Mouse (Mus musculus) heart, postnatal 14 days (tissue): Measurements from ENCODE around the gene Tbx5. TPM values are rescaled to one million over a fixed set of nuclear protein-coding genes. Genes with fewer than 3 reads are reported as not detected.

Source experiments
- DNase-seq, 2 experiments: peaks; one replicate each; pipeline ENCODE4 v3.0.0; 2021 to 2022
- intact Hi-C: fragments of 180-260 bp; cut with DNase I; formaldehyde crosslinking; loops from one replicate; pipeline ENCODE4 v1.15.1; 2025
- total RNA-seq, 2 experiments: library from RNA; stranded (reverse); gene quantifications; 2 replicates each; pipeline ENCODE4 v1.2.3; 2021

The Tbx5 gene
- total RNA-seq, 2 experiments from 2014 or later: 18.9 to 36.8 TPM

DNA sequence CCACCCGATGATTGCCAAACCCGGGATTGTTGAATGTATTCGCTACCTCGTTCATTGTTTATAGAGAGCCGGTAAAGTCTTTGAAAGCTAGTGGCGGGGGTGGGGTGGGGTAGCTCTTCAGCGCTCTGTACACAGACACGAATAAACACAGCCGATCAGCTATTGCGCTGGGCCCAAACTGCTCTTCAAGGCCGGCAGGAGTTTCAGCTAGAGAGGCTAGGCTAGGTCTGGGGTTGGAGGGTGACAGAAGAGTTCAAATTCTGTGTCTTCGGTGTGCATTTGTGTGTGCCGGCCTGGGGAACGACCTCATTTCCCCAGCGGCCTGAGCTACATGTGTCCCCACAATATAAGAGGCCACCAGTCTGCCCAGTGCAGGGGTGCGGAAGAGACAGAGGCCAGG lies 6.7 kb downstream of the Tbx5 start:
- no peak for DNase-seq
- intact Hi-C loops: loop anchor here (5.0 kb wide), 1 partner anchor 37 kb away; no protein-coding TSS in a partner anchor

DNA sequence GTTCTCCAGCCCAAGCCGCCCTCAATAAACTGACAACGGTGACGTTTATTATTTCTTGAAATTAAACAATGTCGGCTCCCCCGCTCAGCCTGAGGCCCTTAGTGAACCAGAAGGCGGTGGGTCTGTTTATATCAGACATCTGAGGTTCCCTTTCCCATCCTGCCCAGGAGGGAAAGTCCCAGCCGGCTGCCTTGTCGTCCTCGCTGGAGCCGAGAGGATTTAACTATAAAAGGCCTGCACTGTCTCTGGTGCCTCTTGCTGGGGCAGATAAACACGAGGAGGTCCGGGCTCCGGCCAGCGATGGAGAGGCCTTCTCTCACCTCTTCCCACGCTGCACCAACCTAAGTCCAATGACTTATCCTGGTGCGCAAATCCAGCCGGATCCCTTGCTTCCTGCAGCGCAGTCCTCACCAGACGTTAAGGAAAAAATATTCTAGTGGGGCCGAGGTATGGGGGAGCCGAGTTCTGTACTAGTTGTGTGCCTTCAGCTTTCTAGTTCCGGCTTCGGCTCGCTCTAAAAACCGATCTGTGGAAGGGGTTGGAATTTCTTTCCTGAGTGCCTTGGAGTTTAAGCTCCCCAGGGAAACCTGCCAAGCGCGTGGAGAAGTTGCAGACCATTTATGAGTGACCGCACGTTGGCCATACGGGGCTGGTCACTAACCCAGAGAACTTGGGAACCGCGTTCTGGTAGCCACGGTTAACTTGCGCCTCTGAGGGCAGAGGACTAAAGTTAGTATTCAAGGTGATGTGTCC lies 7.3 kb downstream of the Tbx5 start:
- DNase-seq: no peak
- intact Hi-C loops: loop anchor here (5.0 kb wide), 1 partner anchor 37 kb away; no protein-coding TSS in a partner anchor

DNA sequence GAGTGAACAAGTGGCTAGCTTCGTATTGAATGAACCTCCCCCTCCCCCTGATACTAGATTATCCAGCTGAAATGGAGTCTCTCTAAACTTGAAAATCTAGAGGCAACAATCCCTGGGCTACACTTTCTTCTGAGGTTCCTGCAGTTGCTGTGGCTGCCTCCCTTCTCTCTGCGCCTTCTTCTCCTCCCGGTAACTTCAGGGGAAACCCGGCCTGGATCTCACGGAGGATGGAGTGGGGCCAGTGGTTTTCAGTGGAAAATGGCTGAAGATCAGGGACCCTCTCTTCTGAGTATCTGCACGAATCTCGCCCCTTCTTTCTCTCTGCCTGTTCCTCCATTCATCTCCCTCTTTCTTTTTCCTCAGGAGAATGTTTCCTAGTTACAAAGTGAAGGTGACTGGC lies 7.9 kb downstream of the Tbx5 start:
- DNase-seq: no peak
- intact Hi-C loops: no loop called here

DNA sequence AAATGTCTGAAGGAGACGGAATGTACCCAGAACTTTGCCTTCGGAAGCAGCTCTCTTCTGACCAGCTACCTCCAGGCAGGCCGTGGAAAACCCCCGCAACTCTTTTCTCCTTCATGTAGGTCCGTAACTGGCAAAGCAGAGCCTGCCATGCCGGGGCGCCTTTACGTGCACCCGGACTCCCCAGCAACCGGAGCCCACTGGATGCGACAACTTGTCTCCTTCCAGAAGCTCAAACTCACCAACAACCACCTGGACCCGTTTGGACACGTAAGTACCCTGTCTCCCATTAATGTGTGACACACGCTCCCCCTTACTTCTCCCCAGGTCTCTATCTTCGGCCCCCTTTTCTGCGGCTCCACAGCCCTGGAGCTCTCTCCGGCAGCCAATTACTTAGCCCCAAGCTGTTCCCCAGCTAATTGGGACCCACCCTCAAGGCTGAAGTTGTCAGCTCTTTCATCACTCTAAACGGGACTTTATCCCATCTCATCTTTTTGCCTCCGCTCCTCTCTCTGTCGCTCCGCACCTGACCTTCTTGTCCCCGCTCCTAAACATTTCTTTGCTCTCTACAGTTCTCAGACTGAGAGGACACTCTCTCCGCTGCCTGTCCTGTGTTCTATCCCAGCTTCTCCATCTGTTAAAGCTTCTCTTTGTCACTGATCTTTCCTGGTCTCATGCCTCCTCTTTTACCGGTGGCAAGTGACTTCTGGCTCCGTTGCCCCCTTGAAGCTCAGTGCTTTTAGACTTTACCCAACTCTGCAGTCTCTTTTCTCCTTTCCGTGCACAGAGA lies 9.4 kb downstream of the Tbx5 start:
- no peak for DNase-seq
- intact Hi-C loops: no loop called here

DNA sequence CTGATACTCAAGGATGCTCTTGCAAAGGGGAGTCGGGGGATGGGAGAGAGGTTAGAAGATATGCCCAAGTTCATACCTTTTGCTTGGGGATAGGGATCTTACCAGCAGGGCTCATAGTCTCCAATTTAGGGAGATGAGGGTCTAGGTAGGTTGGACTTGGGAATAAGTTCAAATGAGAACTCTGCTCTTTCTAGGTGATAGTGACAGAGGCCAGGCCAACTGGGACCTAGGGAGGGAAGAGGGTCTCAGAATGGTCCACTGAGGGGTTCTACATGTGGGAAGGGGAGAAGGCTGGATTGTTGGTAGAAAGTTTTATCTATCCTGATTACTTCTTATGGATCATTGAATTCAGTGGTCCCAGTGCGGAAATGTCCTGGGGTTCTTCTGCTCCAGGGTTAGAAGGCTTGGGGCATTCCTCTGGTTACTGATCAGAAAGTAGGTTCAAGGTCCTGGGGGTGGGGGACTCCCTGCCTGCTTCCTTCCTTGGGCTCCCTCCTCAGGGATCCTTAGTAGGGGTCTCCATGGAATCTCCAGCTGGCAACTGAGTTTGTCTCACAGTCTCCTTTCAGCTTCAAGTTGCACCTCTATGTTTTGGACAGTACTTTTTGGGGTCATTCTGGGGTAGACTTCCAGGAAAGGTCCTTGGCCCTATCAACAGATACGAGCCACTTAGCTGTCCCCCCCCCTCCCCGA lies 10.4 kb downstream of the Tbx5 start:
- intact Hi-C loops: no loop called here
- DNase-seq: no peak

DNA sequence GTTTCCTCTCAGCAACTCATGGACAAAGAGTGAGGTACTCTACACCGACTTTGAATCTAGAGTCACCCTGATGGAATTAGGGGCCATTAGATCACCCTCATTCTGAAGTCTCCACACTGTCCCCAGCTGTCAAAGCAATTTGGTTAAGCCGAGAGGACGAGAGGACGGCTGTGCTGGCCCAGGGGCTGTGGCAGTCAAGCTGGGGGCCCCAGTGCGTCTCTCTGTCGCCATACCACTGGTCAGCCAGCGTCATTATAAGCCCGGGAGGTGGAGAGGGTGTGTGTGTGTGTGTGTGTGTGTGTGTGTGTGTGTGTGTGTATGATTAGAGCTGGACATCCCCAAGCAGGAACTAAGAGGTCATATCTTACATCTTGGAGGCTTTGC lies 10.9 kb downstream of the Tbx5 start:
- intact Hi-C loops: no loop called here

DNA sequence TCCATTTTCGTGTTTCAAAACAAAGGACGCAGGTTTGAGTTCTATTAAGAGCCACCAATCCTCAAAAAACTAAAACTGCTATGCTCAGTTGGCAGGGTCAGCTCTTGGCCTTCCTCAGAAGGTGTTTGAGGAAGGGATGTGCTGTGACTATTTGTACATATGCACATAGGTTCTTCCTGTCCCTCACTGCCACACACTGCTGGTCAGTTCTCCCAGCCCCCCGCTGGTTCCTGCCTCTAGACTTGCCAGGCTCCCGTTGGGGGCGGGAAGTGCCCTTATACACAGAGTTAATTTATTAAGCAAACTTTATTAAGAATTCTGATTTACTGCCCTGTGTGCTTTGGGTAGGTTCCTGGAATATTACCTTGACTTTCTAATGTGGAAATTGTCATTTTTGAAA lies 11.9 kb downstream of the Tbx5 start:
- no peak for DNase-seq
- intact Hi-C loops: no loop called here

More for the DNA sequence above, 10.9 kb downstream of the Tbx5 start:
- DNase-seq: no peak

DNA sequence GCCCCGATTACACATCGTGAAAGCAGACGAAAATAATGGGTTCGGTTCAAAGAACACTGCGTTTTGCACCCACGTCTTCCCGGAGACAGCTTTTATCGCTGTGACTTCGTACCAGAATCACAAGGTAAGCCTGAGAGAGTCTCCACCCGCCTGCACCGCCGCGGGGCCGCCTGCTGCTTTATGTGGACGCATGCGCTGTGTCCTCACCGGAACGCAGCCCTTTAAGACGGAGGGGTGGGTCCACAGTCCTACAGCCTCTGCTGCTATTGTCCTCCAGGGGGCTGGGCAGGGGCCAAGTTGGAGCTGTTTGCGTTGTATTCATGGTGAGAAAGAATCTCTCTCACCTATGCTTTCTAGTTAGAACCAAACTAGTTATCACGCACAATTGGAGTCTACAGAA lies 12.5 kb downstream of the Tbx5 start:
- DNase-seq: peak in 1 of 2 experiments; percentile 52
- intact Hi-C loops: no loop called here

DNA sequence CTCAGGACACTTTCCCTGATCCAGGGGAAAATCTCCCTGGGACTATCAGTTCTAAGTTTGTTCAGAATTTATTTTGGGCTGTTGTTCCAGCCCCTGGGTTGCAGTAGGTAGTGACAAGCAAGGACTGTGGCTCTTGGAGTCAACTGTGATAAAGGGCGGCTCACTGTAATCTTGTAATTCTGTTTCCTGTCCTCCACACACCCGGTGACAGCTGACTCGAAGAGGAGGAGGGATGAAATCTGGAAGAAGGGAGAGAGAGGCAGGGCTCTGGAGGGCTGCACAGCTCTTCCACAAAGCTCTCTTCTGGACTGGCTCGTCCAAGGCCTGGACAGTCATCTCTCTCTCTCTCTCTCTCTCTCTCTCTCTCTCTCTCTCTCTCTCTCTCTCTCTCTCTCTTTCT lies 24.6 kb downstream of the Tbx5 start:
- intact Hi-C loops: no loop called here
- no peak for DNase-seq

DNA sequence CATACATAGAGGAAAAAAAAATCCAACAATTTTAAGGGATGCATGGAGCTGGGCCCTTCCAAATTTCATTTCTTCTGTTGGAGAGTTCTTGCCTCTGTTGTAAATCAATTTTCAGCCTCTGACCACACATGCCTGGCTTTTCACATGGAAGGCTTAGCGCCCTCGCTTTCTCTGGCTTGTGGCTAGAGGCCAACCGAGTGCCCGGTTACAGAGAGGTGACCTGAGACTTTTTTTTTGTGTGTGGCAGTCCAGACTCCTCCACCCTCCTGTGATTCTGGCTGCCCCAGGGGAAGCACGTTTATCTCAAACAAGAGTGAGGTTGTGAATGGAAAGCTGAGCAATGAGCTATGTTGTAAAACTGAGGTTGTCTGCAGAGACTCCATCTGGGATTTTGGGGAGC lies 28.8 kb downstream of the Tbx5 start:
- peak; percentile 31 to 54 for DNase-seq
- intact Hi-C loops: no loop called here

DNA sequence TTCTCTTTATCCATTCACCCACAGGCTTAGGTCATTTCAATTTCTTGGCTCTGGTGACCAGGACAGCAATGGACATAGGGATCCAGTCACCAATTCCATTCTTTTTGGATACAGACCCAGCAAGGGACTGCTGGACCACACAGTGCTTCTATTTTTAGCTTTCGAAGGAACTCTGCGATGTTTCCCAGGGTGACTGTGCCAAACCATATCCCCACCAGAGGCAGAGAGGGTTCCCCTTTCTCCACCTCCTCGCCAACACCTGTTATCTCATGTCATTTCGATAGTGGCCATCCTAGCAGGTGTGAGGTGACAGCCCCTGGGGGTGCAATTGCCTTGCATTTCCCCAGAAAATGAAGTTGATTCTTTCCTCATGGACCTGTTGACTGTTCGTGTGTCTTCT lies 30.0 kb downstream of the Tbx5 start:
- intact Hi-C loops: no loop called here
- peak in 1 of 2 experiments; percentile 34 for DNase-seq

DNA sequence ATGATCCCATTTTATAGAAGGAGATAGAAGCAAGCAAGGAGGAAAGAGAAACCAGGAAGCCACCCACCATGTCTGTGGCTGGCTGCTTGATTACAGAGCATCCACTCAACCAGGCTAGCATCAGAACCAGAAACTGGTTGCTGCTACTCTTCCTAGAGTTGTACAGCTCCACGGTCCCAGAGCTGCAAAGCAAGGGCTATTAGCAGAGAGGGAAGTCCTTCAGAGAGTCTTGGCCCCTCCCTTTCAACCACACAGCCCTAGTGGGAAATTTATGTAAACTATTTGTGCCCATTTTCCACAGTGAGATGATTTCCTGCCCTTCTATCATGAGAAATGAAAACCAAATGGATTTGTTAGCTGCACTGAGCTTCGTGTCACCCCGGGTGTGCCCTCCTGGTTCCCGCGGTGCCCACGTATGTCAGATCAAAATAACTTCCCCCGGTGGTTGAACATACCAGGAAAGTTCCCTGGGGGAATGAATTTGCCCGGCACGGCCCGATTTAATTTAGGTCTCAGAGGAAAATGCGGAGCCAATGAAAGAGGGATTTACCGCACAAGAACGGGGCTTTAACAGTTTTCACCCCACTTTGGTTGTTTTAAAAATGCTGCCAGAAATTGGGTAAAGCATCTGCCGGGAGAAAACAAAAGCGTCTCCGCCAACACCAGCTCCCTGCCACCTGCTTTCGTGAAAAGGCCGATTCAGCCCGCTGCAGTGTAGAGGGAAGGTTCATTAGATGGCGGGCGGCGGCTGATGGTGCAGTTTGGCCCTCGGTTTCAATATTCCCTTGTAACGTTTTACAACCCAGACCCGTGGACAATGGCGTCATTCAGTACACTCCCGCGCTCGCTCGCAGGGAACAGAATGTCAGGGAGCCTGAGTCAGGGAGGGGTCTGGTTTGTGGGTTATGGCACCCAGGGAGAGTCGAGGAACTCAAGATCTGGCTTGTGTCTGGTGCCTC lies 34.1 kb downstream of the Tbx5 start:
- intact Hi-C loops: no loop called here
- no peak for DNase-seq

DNA sequence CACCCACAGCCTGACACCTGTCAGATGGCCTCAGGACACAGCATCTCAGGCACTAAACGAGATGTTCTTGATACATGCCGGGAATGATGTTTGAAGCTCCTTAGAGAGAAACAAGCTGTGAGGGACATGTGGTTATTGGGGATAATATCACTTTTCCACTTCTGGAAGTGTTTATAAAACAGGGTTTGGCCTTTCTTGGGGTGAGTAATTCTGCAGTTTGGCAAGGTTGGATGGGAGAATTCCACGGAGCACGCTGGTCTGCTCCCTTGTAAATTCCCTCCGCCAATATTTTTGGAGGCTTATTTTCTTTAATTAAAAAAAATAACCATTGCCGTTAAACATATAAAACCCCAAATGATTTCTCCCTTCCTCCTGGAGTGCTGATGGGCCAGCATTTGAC lies 35.5 kb downstream of the Tbx5 start:
- intact Hi-C loops: no loop called here
- DNase-seq: no peak

DNA sequence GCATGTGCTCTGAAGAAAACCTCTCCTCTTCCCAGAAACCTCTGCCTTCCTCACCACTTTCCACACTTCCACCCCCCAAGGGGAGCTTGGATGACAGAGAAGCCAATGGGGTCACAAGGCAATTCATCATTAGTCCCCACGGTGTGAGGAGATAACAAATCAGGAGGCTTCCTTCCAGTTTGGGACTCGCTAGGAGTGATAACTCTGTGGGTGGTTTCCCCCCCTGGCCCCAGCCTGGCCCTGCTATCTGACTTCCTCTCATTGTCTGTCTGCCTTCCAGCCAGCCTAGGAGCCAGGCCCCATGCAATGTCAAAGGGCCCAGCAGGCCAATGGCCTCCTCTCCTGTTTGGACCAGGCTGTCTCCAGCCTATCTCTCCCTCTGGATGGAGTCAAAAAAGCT lies 43.0 kb downstream of the Tbx5 start:
- peak; percentile 19 to 28 for DNase-seq
- intact Hi-C loops: no loop called here

DNA sequence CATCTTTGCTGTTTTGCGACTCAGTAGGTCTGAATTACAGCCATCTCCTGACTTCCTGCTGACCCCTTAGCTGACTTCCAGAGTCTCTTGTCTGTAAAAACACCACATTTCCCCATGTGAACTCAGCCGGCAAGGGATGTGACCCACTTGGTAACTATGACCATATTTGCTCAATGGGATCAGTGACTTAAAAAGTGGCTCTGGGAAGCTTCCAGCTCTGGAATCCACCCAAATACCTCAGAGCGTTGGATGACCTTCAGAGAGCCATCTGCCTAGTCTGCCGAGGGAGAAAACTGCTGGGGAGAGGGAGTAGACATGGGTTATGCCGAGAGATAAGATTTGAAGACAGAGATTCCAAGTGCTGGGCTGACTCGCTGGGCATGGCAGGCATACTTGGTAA lies 44.7 kb downstream of the Tbx5 start:
- DNase-seq: peak; percentile 39 to 77
- intact Hi-C loops: no loop called here

DNA sequence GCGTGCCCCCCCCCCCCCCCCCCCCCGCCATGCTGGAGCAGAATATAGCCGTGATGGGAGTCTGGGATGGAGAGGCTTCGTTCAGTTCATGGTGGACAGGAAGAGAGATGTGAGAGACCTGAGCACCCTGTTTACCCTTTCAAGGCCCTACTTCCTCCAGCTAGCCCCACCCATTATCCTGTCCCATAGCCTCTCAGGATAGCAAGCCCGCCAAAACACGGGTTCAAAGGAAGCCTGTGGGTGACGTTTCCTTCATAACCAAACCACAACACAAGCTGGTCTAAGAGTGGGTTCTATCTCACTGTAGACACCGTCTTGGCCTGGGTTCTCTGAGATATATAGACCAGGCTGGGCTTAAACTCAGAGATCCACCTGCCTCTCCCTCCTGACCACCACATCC lies 53.1 kb downstream of the Tbx5 start:
- intact Hi-C loops: no loop called here
- DNase-seq: no peak

DNA sequence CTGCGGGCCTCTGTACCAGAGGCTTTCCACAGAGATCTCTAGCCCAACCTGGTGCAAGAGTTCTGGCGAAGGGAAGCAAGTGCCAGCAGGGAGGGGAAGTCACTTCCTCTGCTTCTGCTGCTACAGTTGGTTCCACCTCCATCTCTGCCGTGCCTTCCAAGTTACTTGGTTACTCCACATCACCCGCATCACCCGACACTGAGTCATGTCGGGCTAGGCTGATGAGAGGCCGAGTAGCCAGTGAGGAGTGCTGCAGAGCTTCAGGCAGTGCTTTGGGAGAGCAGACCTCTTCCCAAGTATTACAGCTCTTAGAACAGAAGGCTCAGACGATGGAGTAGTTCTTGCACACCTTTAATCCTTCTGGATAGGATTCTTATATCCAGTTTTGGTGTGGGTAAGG lies 54.9 kb downstream of the Tbx5 start:
- intact Hi-C loops: no loop called here
- no peak for DNase-seq

DNA sequence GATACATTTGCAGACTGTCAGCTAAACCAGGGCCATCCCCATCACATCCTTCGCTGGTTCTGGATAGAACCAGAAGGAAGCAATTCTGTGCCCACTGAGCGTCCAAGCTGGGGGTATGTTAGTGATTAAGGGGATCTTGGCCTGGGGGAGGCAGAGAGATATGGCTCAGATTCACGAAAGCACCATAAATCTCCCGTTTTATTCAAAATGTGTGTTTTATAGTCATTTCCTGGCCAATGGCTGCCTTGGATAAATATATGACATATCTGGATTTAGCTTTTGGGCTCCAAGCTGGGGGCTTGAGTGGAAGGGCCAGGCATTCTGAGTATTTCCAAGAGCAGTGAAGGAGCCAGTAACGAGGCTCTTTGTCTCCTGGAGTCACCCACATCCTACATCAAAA lies 59.5 kb downstream of the Tbx5 start:
- no peak for DNase-seq
- intact Hi-C loops: no loop called here

DNA sequence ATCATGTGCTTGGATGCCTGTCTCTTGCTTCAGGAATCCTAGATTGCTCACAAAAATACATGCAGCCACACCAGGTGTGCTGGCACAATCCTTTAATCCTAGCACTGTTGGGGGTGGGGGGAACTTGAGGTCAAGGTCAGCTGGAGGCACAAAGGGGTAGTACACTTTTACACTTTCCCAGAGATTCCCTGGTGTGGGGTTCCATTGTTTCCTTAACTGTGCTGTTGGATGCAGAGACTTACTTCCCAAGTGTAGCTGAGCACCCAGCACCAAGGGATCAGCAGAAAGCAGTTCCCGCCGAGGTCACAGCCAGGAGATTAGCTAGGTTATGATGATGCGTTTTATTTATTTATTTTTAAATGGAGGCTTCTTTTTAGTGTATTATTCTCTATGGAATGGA lies 60.6 kb downstream of the Tbx5 start:
- intact Hi-C loops: no loop called here

DNA sequence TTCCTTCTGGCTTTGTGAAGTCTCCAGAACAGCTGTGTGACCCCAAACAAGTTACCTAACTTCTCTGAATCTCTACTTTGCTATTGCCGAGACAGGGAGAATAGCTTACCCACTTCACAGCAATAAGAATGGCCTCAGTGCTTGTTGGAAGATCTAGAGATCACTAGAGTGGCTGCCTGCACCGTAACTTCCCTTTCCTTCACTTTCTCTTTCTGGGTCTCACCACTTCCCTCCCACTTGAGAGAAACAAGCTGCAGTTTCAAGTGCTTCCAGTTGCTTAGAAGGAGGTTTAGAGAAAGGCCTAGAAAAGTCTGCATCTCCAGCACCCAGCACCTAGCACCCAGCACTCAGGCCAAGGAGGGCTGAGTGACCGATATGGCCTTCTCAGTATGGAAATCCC lies 64.1 kb downstream of the Tbx5 start:
- no peak for DNase-seq
- intact Hi-C loops: no loop called here

More for the DNA sequence above, 60.6 kb downstream of the Tbx5 start:
- DNase-seq: no peak
